Mouse (Mus musculus) lung, postnatal 14 days (tissue): ENCODE results near the gene Tnnt2.
A peak's percentile ranks its signal among the peaks of the same experiment; 100 is the strongest.

Experiments
- DNase-seq: peaks from one replicate; pipeline ENCODE4 v3.0.0; 2021

Tnnt2 gene

DNA sequence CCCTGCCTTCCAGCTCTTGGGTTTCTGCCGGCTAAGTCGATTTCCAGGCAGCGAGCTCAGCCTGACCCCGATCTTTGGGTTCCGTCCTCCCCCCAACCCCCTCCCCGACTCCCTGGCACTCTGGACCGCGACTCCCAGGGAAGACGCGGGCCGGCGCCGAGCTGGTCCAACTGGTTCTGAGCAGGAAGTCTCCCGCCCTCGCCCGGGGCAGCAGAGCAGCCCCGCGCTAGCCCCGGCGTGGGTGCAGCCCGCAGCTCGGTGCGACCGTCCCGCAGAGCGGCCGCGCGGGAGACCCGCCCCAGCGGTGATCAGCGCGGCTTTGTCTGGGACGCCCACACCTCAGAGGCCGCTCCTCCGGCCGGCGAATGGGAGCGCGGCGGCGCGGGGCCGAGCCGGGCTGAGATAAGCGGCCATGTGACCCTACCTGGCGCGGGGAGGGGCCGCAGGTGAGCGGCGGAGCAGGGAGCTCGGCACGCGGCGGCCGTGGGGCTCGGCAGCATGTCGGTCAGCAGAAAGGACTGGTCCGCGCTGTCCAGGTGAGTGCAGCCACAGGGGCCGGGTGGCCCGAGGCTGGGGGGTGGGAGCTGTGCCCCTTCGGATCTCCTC lies 17.6 kb upstream of the Tnnt2 start, which contains the start of gene Lad1:
Lad1 (plus strand) TSS at position 118 of the 606 bp plus-strand sequence.
- peak; percentile 47 for DNase-seq

DNA sequence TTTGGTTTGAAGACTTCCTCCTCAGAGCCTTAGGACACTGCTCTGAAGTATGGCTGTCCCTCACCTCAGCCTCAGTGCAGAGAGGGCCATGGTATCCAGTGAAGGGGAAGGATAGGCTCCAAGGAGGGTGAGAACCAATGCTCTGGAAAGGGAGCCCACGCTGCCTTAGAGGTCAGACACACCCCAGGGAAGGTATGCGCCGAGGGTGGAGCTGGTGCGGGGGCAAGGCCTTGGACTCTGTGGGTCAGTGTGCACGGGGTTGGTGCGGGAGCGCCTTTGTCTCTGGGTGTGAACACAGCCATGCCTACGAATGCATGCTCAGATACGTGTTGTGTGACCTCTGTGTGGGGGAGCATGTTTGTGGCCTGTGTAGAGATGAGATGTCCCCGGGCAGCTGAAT lies 16.1 kb upstream of the Tnnt2 start:
- DNase-seq: no peak

DNA sequence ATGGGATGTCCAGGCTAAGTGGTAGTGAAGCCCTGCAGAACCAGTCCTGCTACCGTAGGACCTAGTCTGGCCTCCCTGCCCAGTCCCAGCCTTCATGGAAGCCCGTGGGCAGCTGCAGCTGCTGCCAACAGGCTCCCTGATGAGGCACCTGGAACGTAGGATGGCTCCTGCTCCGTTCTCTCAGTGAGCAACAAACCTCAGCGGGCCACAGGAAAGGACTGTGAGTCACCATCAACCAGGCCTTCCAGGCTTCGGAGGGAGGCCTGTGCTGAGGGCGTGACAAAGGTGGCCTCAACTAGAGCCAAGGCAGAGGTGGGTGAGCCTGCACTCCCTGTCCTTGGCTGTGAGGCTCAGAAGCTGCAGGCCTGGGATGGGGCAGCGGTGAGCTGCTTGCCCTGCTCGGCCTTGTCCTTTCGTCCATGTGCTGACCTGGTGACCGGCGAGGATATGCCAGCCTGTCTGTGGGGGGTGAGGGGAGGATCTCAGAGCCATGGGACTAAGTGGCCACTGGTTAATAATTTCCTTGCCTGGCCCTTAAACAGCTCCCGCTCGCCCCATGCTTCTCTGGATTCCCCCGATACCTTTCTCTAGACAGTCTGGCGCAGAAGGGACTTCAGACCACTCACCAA lies 15.3 kb upstream of the Tnnt2 start:
- no peak for DNase-seq

DNA sequence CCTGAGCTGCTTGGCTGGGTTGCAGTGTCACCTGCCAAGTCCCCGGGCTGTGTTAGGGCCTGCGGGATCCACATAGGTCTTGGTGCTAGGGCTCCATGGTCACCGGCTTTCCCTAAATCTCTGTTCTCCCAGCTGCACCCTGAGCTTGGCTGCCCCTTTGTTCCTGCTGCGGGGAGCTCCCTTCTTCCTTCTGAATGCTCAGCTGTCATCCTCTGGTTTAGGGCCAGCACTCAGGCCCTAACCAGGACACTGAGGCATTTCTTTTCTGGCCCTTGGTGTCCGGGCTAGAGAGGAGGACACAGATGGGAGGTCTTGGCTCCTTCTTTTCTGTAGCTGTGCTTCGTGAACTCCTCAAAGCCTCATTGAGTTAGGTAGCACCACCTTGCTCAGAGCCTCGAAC lies 14.4 kb upstream of the Tnnt2 start:
- DNase-seq: no peak

DNA sequence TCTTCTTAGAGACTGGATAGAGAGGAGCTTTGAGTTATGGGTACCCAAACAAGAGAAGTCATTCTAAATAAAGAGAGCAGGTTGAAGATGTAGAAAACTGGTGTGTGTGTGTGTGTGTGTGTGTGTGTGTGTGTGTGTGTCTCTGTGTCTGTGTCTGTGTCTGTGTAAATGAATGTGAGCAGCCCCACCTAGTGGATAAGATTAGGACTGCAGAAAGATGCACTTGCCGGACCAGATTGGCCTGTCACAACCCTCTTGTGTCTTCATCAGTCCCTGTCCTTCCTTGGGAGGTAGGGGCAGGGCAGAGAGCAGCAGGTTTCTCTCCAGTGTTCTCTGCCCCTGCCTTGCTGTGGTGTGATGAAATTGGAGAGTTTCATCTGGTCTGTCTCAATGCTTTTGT lies 7.2 kb upstream of the Tnnt2 start:
- DNase-seq: peak; percentile 60

DNA sequence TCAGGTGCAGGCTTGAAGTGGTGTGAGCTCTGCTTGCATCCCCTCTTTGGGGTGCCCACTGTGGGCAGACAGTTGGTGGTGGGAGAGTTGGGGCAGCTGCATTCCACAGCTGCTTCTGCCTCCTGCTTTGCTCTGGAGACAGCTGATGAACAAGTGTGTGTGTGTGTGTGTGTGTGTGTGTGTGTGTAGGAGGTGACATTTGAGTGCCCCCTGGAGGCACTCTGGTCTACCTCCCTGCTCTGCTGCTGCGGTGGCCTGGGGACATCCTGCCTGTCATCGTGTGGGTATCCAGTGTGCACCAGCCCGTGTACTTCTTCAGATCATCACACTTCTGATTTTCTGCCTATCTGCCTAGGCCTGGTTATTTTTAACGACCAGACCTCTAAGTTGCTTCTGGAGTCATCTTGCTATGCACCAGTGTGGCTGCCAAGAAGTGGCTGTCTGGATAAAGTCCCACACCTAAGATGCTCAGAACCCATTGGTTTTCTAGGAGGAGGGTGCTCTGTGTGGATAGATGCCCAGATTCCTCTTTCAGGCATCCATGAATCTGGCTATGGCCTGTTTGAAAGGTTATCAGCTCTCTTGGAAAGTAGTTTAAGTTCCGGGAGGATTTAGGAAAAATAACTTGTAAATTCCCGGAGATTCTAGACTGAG lies 1.8 kb upstream of the Tnnt2 start:
- no peak for DNase-seq

DNA sequence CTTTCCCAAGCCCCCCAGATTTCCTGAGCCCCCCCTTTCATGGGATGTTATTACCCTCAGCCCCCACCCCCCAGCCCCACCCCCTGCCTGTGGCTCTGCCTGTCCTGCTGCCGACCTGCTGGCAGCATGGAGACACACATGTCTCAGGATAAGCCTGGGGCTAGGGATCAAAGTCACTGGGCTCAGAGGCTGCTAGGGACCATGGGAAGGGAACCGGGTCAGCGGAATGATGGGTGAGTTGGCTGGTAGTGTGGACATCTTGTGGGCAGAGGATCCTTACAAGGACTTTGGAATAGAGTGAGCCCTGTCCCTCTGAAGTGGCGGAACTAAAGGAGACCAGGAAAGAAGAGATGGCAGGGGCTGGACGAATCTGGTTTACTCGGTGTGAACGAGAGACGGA lies 1.2 kb upstream of the Tnnt2 start:
- no peak for DNase-seq

DNA sequence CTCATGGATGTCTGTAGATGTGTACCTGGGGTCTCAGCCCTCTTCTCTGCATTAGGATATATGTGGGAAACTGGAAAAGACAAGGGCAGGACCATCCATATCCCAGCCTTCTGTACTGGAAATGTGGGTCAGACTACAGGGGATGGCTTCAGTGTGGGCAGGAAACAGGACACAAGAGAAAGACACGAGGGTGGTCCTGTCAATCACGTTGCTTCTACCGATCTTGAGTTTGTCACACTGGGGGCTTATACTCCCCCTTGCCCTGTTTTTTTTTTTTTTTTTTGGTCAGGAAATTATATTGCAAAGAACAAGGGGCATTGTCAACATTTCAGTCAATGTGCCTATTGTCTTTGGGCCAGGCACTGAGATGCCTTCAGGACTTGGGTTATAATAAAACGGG lies 2.5 kb downstream of the Tnnt2 start:
- DNase-seq: no peak

DNA sequence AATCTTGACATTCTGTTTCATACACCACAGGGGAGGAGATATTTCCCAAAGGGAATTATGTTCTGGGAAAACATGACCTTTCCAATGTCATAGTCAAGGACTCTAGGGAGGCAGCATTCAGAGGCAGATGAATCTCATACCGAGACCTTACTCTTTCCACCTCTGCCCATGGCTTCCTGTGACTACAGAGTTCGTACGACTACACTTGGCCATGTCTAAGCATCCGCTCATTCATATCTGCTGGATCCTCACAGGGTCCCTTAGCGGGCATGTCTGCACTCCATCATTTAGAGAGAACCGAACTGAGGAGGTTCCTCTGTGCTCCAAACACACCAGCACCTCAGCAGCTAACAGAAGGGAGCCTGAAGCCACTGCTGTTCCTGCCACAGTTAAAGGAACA lies 2.9 kb downstream of the Tnnt2 start:
- no peak for DNase-seq

DNA sequence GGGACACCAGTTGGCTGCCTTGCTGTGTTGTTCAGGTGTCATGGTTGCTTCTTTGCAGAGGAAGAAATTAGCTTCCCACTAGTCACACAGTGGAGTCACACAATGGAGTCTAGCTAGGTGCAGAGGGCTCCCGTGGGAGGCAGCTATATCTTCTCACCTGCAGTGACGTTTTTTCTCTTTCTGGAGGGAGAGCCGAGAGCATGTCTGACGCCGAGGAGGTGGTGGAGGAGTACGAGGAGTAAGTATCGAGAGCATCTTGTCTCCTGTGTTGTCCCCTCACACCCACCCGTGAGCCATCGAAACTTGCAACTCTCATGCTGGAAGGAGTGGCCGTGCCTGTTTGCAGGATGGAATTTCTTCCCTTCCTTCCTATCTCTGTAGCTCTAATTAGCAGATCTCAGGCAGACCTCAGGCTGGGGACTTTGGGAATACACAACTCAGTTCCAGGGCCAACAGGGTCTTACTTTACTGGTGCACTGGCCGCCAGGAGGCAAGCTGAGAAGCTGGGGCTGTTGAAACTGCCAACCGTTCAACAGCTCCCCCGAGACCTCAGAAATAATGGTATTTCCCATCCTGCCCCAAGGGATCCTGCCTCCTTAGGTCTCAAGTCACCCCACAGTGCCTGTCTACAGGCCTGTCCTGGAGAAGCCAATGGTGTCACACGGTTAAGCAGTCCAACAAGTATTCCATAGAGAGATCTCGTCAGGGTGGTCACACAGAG lies 4.7 kb downstream of the Tnnt2 start:
- DNase-seq: no peak

DNA sequence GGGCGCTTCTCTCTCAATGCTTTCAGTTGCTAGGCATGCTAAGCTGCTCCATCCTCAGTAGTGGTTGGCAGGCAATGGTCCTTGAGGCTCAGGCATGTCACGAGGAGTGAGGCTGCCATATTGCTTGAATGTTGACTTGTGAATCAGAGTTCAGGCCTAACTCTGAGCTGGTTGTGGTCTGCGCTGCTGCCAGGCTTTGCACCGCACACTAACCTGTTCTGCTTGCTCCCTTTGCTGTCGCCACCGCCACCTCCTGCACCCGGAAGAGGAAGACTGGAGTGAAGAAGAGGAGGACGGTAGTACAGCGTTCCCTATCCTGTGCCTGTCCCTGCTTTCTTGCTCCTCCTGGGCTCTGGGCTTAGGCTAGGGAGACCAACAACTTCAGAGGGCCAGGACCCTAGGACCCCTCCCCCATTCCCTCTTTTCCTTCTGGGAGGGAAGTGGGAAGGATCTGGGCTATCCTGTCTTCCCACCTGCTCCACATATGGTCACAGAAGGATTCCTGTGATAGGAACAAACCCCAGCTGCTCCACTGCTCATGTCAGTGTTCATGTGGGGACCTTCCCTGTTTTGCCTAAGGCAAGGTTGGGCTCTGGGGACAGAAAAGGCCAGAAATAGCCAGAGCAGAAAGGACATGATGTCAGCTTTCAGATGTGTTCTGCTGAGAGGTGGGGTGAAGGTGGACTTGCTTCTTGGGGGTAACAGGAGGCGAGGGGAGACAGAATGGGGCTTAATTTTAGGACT lies 7.5 kb downstream of the Tnnt2 start:
- no peak for DNase-seq

DNA sequence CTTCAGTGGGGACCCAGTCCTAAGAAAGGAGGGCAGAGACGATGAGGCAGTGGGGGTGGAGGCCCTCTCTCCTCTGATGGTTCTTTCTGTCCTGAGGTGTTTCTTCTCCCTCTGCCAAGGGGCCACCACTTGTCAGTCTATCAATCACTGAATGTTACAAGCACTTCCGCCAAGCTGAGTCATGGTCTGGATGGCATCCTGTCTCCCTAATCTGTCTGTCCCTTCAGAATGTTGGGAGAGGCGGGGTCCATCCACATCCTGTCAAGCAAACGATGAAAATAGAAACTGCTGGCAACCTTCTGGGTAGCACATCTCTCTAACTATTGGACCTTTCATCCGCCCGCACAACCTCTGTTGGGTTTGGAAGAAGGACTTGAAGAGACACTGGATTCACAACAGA lies 8.3 kb downstream of the Tnnt2 start:
- peak; percentile 55 for DNase-seq

DNA sequence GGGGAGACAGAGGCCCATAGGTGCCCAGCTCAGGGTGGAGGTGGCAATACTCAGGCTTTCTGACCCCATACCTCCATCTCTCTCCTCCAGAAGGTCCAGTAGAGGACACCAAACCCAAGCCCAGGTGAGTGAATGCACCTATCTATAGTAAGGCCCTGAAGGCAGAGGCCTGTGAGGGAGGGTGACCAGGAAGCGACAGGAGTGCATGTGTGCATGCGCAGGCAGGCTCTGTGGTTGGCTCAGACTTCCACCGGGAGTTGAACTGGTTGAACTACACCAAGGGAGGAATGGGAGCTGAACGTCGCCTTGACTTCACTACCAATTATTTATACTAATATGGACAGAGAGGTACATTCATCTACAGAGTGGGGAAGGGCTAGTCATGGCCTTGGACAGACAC lies 10.5 kb downstream of the Tnnt2 start:
- DNase-seq: no peak

DNA sequence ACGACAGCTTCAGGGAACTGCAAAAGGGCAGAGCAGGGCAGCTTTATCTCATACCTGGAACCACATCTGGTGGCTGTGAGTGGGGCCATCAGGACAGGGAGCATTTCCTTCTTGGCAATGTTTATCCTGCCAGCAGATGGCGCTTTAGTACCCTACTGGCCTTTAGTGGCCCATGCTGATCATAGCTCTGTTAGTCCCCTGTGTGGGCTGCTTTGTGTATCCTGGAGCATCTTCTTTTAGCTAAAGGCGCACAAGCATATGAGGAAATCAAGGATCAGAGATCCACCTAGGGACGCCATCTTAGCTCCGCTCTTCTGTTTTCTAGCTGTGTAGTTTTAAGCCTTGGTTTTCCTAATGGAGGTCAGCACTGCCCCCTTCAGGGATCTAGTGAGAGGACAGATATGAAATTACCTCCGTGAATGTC lies 11.0 kb downstream of the Tnnt2 start:
- peak; percentile 65 for DNase-seq

DNA sequence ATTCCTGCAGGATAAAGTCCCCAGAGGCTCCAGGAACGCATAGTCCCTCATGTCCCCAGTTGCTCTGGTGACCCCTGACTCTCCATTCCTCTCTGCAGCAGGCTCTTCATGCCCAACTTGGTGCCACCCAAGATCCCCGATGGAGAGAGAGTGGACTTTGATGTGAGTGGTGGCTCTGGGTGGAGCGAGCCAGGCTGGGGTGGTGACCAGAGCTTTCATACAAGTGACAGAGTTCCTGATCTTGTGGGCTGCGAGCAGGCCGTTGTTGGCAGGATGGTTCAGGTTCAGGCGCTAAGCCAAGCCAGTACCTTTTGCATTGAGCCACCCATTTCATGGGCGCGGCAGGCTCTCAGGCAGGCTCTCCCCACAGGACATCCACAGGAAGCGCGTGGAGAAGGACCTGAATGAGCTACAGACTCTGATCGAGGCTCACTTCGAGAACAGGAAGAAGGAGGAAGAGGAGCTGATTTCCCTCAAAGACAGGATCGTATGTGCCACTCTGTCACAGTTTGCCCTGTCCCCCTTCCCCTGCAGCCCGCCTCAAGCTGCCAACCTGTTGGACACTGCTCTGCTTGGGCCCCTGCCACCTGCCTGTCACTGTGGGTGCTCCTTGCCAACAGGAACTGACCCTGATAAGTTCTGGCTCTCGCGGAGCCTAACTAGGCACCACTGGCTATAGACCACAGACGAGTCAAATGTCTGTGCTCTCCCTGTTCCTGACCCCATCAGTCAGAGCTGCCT lies 11.6 kb downstream of the Tnnt2 start:
- DNase-seq: no peak

DNA sequence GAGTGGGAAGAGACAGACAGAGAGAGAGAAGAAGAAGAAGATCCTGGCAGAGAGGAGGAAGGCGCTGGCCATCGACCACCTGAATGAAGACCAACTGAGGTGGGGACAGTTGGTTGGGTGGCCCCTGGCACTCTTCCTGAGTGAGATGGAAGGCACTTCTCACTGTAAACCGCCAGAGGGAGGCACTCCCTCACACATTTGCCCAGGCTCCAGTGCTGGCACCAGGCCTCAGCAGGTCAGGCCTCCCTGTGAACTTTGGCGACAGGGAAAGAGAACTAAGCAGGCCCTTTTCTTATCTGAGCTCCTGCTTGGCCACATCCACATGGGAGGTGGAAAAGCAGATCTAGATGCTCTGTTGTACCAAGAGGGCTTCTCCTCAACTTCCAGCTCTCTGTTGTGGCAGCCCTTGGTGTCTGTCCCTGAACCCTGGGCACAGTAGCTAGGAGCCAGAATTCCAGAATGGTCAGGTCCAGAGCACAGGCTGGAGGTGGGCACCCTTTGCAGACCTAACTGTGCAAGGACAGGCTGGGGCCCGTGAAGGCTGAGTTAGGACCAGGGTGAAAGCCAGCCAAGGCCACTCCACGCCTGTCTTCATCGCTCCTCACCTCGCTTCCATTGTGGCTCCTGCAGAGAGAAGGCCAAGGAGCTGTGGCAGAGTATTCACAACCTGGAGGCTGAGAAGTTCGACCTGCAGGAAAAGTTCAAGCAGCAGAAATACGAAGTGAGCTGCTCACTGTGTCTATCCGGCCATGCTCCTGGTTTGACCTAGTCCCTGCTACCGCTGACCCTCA lies 14.8 kb downstream of the Tnnt2 start:
- DNase-seq: peak; percentile 40

DNA sequence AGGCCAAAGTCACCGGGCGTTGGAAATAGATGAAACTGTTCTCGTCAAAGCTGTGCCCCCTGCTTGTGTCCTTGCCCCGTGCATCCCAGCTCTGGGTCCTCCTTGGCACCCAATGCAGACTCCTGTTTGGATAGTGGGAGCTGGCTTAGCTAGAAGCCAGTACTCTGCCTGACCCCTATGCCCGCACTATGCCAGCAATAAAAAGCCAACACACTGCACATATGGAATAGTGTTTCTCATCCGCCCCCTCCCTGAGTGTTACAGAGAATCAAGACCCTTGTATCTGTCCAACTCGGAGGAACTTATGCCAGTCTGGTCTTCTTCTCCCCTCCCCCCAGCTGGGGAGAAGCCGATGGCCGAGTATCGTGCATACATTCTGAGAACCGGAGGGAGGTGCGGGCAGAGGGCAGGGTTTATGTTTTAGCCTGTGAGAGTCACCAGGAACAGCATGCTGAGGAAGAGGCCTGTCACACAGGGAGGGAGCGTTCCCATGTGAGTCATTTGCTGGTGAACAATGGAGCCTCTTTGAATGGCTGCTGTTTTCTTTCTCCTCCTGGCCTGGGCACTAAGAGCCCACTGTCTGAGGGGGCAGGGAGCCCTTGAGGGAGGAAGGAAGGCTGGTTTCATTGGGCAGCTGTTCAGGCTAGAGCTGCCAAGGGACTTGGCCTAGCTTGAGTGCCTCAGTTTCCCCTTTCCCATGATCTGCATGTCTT lies 16.0 kb downstream of the Tnnt2 start:
- DNase-seq: no peak

DNA sequence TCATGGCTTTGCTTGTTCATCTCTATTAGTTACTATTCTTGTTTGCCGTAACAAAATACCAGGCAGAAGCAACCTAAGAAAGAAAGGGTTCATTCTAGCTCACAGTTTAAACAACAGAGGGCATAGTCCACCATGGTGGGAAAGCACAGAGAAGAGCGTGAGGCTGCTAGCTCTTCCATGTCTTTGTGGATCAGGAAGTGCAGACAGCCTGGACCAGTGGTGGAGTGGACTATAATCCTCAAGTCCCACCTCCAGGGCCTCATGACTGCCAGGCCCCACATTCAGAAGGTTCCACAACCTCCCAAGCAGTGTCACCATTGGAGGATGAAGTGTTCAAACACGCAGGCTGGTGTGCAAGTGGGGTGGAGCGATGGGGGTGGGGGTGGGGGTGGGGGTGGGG lies 17.0 kb downstream of the Tnnt2 start:
- DNase-seq: no peak

DNA sequence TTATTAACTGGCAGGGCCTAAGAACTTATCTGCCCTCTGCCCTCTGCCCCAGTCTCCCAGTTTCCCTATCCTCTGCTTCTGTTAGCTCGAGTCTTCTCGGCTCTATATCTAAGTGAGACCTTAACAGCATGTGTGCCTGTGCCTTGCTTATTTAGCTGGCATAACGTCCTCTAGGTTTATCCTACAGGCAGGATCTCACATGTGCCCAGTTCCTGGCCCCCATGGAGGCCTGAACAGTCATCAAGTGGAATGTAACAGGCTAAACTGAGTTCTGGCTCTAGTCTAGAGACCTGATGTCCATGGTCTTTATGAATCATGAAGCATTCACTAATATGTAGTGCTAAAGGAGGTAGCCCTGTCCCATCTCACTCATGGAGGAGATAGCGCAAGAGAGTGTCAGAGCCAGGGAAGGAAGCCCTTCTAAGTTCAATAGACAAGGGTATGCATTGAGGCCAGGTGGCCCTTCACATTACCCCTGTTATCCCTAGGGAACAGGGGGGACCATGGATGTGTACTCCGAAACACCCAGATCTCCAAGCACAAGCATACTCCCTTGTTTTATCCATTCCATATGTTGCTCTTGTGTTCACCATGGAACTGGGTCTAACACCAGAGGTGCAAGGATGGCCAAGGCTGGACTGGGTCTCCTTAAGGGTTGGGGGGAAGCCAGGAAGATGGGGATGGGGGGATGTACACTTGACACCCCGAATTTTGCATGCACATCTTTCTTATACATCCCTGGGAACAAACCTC lies 18.6 kb downstream of the Tnnt2 start:
- DNase-seq: no peak

DNA sequence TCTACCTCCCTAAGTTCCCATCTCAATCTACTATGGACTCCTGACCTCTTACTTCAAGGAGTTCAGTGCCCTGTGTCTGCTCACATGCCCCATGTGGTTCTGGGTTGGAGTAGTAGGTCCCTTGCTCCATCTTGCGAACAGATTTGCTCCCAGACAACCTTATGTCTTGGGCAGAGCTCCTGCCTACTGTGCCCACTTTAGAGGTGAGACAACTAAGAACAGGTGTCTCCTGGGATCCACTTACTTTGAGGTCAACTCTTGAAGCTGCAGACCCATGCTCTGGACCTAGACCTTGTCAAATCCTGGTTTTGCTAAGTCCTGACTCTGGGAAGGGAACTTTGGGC lies 19.2 kb downstream of the Tnnt2 start:
- no peak for DNase-seq
